In genomic region chr17:59979325-59979880, GRCm38 (mm10) we compare ENCODE assay signal across 19 mouse cellular contexts.
DNase-seq lines count a peak whose midpoint lies in the region; ATAC-seq and TF ChIP-seq lines count a peak whose summit lies in the region.
"Had no signal": no experiment of that assay in that cellular context is flagged by ENCODE, and none has a peak within 500 bp of the region (broad histone marks: within the 10 kb centered on the region; RNA-seq: fewer than 3 reads in every experiment).

No protein-coding gene starts in this region.

- peak; percentile 68 for ATAC-seq in midbrain, embryonic 13.5 days
- ATAC-seq in forebrain, embryonic 15.5 days (replicated peaks) = 0 out of 2 replicates have a peak, but pooled peaks have one; percentile 55
- no peak for ATAC-seq in hindbrain, postnatal 0 days
- ATAC-seq in neural tube, embryonic 15.5 days (ENCODE audit: low FRiP score) = peak; percentile 61; the same call in 1 of the 2 replicates
- ATAC-seq: activated CD4-positive, CD25-positive, alpha-beta regulatory T cell, adult 4 months; intestine, postnatal 0 days had no signal

- H3K9me3 ChIP-seq in midbrain, embryonic 13.5 days = no peaks in the 10 kb centered on the region
- no peaks in the 10 kb centered on the region for H3K9me3 ChIP-seq in midbrain, embryonic 10.5 days (replicated peaks)
- no peaks in the 10 kb centered on the region for H3K9me3 ChIP-seq in forebrain, embryonic 15.5 days
- no peaks in the 10 kb centered on the region for H3K9me3 ChIP-seq in hindbrain, postnatal 0 days (ENCODE audit: low read length)
- no peaks in the 10 kb centered on the region for H3K9me3 ChIP-seq in neural tube, embryonic 15.5 days (replicated peaks)
- H3K9me3 ChIP-seq: heart, embryonic 10.5 days; limb, embryonic 10.5 days; liver, embryonic 15.5 days had no signal

- H3K4me2 ChIP-seq in midbrain, embryonic 13.5 days (replicated peaks) = no peak overlapping the region
- H3K4me2 ChIP-seq in forebrain, embryonic 15.5 days (replicated peaks) = no peak overlapping the region
- H3K4me2 ChIP-seq in hindbrain, postnatal 0 days (ENCODE audit: low read depth, low read length) = no peak overlapping the region
- H3K4me2 ChIP-seq in neural tube, embryonic 15.5 days = no peak overlapping the region
- H3K4me2 ChIP-seq: liver, embryonic 15.5 days had no signal

- 0 out of 2 replicates have a peak, but pooled peaks cover 5% of the 10 kb centered on the region for H3K4me1 ChIP-seq in midbrain, embryonic 13.5 days (replicated peaks)
- peaks cover 5% of the 10 kb centered on the region; the same call in 1 of the 2 replicates for H3K4me1 ChIP-seq in midbrain, embryonic 10.5 days
- 0 out of 2 replicates have a peak, but pooled peaks cover 3% of the 10 kb centered on the region for H3K4me1 ChIP-seq in forebrain, embryonic 15.5 days
- H3K4me1 ChIP-seq in hindbrain, postnatal 0 days (ENCODE audit: insufficient read depth, low read length) = no peaks in the 10 kb centered on the region
- H3K4me1 ChIP-seq in neural tube, embryonic 15.5 days = no peaks in the 10 kb centered on the region
- H3K4me1 ChIP-seq: heart, embryonic 10.5 days; limb, embryonic 10.5 days; liver, embryonic 15.5 days had no signal

- H3K9ac ChIP-seq in midbrain, embryonic 13.5 days (replicated peaks) = no peak overlapping the region
- no peak overlapping the region for H3K9ac ChIP-seq in forebrain, embryonic 15.5 days (replicated peaks)
- no peak overlapping the region for H3K9ac ChIP-seq in hindbrain, postnatal 0 days (replicated peaks; ENCODE audit: low read length)
- no peak overlapping the region for H3K9ac ChIP-seq in neural tube, embryonic 15.5 days (replicated peaks)
- H3K9ac ChIP-seq: liver, embryonic 15.5 days had no signal

- H3K36me3 ChIP-seq in midbrain, embryonic 13.5 days = no peaks in the 10 kb centered on the region
- H3K36me3 ChIP-seq in midbrain, embryonic 10.5 days = no peaks in the 10 kb centered on the region
- no peaks in the 10 kb centered on the region for H3K36me3 ChIP-seq in forebrain, embryonic 15.5 days
- H3K36me3 ChIP-seq in hindbrain, postnatal 0 days (ENCODE audit: insufficient read depth, low read length) = no peaks in the 10 kb centered on the region
- H3K36me3 ChIP-seq in neural tube, embryonic 15.5 days = no peaks in the 10 kb centered on the region
- H3K36me3 ChIP-seq: heart, embryonic 10.5 days; limb, embryonic 10.5 days; liver, embryonic 15.5 days had no signal

- no peak overlapping the region for H3K27ac ChIP-seq in midbrain, embryonic 13.5 days
- H3K27ac ChIP-seq in midbrain, embryonic 10.5 days (replicated peaks) = no peak overlapping the region
- H3K27ac ChIP-seq in forebrain, embryonic 15.5 days (replicated peaks) = no peak overlapping the region
- no peak overlapping the region for H3K27ac ChIP-seq in hindbrain, postnatal 0 days
- no peak overlapping the region for H3K27ac ChIP-seq in neural tube, embryonic 15.5 days (replicated peaks)
- H3K27ac ChIP-seq: heart, embryonic 10.5 days; limb, embryonic 10.5 days; liver, embryonic 15.5 days had no signal

- no peak overlapping the region for H3K4me3 ChIP-seq in midbrain, embryonic 13.5 days (replicated peaks)
- H3K4me3 ChIP-seq in midbrain, embryonic 10.5 days = no peak overlapping the region
- no peak overlapping the region for H3K4me3 ChIP-seq in forebrain, embryonic 15.5 days
- H3K4me3 ChIP-seq in hindbrain, postnatal 0 days (ENCODE audit: low read length) = no peak overlapping the region
- no peak overlapping the region for H3K4me3 ChIP-seq in neural tube, embryonic 15.5 days (replicated peaks)
- H3K4me3 ChIP-seq: heart, embryonic 10.5 days; limb, embryonic 10.5 days; liver, embryonic 15.5 days; myocyte had no signal

- DNase-seq in midbrain, embryonic 10.5 days (ENCODE audit: low spot score) = no peak
- peak; percentile 9 for DNase-seq in hindbrain, postnatal 0 days (ENCODE audit: low spot score)
- DNase-seq in layer of hippocampus, postnatal 25 days (ENCODE audit: extremely low spot score in 1 of 2, low spot score in 1 of 2) = no peak
- DNase-seq in MN1 (ENCODE audit: low spot score) = no peak
- DNase-seq: adrenal gland, postnatal 10 days; cerebellum, adult 9-10 months; kidney, postnatal 25 days; liver; lung, postnatal 4 days; retina, postnatal 1 day had no signal

- TF ChIP-seq CTCF in hindbrain, postnatal 0 days (IDR thresholded peaks at IDR 0.05; ENCODE audit: low read depth) = no peak

- no peaks in the 10 kb centered on the region for H3K27me3 ChIP-seq in midbrain, embryonic 13.5 days
- no peaks in the 10 kb centered on the region for H3K27me3 ChIP-seq in midbrain, embryonic 10.5 days (ENCODE audit: low read depth, poor library complexity, severe bottlenecking)
- no peaks in the 10 kb centered on the region for H3K27me3 ChIP-seq in forebrain, embryonic 15.5 days
- H3K27me3 ChIP-seq in hindbrain, postnatal 0 days (ENCODE audit: insufficient read depth, low read length) = no peaks in the 10 kb centered on the region
- no peaks in the 10 kb centered on the region for H3K27me3 ChIP-seq in neural tube, embryonic 15.5 days (replicated peaks)
- H3K27me3 ChIP-seq: liver, embryonic 15.5 days had no signal
